Mouse (Mus musculus): ENCODE measurements around the gene H2-Oa. TPM values are rescaled to one million over a fixed set of nuclear protein-coding genes. Genes with fewer than 3 reads are reported as not detected.

The H2-Oa gene
- polyA plus RNA-seq, 1 experiment from 2014 or later: 0.71 TPM

- no peak for ATAC-seq (ENCODE audit: insufficient number of reproducible peaks, insufficient read depth, low FRiP score, low TSS enrichment, low read depth)
- no peak overlapping the region for H3K27ac ChIP-seq
- no peaks in the 10 kb centered on the region for H3K36me3 ChIP-seq
- H3K9ac ChIP-seq (replicated peaks): no peak overlapping the region
- H3K9me3 ChIP-seq: no peaks in the 10 kb centered on the region
- H3K27me3 ChIP-seq: peaks cover 5% of the 10 kb centered on the region; the same call in 1 of the 2 replicates
- 11% methylated on average over 8 of the region's 8 CpGs for WGBS
- H3K4me1 ChIP-seq (replicated peaks): peaks cover 9% of the 10 kb centered on the region
- peak overlapping the region; percentile 13; the same call in 1 of the 2 replicates for H3K4me2 ChIP-seq
- no peak overlapping the region for H3K4me3 ChIP-seq (replicated peaks)
Measured at GRCm38 (mm10) chr17:34083104-34083503, 9.0 kb upstream of the H2-Oa start.

GRCm38 (mm10) chr17:34087386-34087785 lies 4.8 kb upstream of the H2-Oa start:
- no peaks in the 10 kb centered on the region; the same call in 1 of the 2 replicates for H3K27me3 ChIP-seq
- no peak overlapping the region for H3K9ac ChIP-seq (replicated peaks)
- H3K4me1 ChIP-seq (replicated peaks): peaks cover 10% of the 10 kb centered on the region
- no peak overlapping the region for H3K4me2 ChIP-seq
- H3K9me3 ChIP-seq: no peaks in the 10 kb centered on the region
- no peak overlapping the region for H3K4me3 ChIP-seq (replicated peaks)
- no peaks in the 10 kb centered on the region for H3K36me3 ChIP-seq
- ATAC-seq (ENCODE audit: insufficient number of reproducible peaks, insufficient read depth, low FRiP score, low TSS enrichment, low read depth): no peak
- 42% methylated on average over 2 of the region's 2 CpGs for WGBS
- H3K27ac ChIP-seq: no peak overlapping the region

GRCm38 (mm10) chr17:34088124-34088523 lies 4.0 kb upstream of the H2-Oa start:
- Histone ChIP-seq H3K36me3 (no peaks in the 10 kb centered on the region), H3K27me3 (no peaks in the 10 kb centered on the region), H3K9ac (replicated peaks) (no peak overlapping the region), H3K4me2 (no peak overlapping the region), H3K27ac (no peak overlapping the region), H3K4me1 (replicated peaks) (peaks cover 9% of the 10 kb centered on the region), H3K4me3 (replicated peaks) (no peak overlapping the region), H3K9me3 (no peaks in the 10 kb centered on the region)
- no peak for ATAC-seq (ENCODE audit: insufficient number of reproducible peaks, insufficient read depth, low FRiP score, low TSS enrichment, low read depth)
- WGBS: 87% methylated on average over 11 of the region's 11 CpGs

GRCm38 (mm10) chr17:34090923-34091322 lies 1.2 kb upstream of the H2-Oa start:
- Histone ChIP-seq H3K4me1 (replicated peaks) (peaks cover 12% of the 10 kb centered on the region), H3K27me3 (no peaks in the 10 kb centered on the region), H3K4me2 (no peak overlapping the region), H3K36me3 (no peaks in the 10 kb centered on the region), H3K9me3 (no peaks in the 10 kb centered on the region), H3K9ac (replicated peaks) (no peak overlapping the region), H3K4me3 (replicated peaks) (no peak overlapping the region), H3K27ac (no peak overlapping the region)
- no peak for ATAC-seq (ENCODE audit: insufficient number of reproducible peaks, insufficient read depth, low FRiP score, low TSS enrichment, low read depth)
- 54% methylated on average over 7 of the region's 7 CpGs for WGBS

DNA sequence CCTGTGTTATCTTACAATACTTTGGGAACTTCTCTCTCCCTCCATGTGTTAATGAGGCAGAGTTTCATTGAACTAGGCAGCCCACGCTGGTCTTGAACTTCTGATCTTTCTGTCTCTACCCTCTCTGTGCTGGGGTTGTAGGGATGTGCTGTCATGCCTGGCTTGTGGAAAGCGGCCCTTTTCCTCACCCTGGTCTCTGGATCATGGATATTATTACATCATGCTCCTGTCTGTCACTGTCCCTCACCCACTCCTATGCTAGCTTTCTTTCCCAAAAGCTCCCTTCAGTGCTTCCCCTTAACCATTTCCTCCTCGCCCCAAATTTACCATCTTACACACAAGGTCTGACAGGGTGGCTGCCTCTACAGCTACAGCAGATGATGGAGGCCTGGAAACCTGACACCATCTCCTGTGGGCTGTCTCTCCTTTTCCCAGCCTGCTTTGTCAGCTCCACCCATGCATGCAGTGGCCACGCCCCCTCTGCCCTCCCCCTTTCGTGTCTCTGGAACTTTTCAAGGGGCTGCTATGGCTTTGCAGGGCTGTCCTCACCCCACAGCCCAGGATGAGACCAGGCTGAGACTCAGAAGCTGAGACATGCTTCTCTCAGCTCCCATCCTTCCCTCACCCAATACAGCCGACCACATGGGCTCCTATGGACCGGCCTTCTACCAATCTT lies 1.2 kb downstream of the H2-Oa start:
- Histone ChIP-seq H3K4me1 (replicated peaks) (peaks cover 12% of the 10 kb centered on the region), H3K9me3 (no peaks in the 10 kb centered on the region), H3K4me3 (replicated peaks) (peak overlapping the region; percentile 12), H3K9ac (replicated peaks) (no peak overlapping the region), H3K36me3 (no peaks in the 10 kb centered on the region), H3K27me3 (no peaks in the 10 kb centered on the region; the same call in 1 of the 2 replicates), H3K4me2 (peak overlapping the region; percentile 35), H3K27ac (no peak overlapping the region)
- peak; percentile 83 for ATAC-seq (ENCODE audit: insufficient number of reproducible peaks, insufficient read depth, low FRiP score, low TSS enrichment, low read depth)
- WGBS: 24% methylated on average over 7 of the region's 7 CpGs

DNA sequence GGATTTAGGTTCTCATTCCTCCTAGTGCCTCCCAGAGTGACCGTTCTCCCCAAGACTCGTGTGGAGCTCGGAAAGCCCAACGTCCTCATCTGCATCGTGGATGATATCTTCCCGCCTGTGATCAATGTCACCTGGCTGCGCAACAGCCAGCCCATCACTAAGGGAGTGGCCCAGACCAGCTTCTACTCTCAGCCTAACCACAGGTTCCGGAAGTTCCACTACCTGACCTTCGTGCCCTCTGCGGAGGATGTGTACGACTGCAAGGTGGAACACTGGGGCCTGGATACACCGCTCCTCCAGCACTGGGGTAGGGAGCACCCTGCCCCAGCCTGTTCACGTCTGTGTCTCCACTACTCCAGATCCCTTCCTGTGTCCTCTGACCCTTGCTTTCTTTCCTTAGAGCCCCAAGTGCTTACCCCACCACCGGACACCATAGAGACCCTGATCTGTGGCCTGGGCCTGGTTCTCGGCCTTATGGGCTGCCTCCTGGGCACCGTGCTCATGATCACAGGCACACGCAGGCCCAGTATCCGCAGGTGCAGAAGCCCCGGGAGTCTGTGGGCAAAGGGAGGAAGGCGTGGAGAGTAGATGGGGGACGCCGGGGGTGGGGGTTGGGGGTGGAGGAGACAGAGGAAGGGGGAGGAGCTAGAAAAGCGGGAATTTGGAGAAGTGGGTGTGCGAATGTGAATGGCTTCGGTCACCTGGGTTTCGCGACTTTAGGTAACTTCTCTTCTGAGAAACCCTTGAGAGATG lies 2.3 kb downstream of the H2-Oa start:
- Histone ChIP-seq H3K27ac (no peak overlapping the region), H3K27me3 (no peaks in the 10 kb centered on the region; the same call in 1 of the 2 replicates), H3K36me3 (no peaks in the 10 kb centered on the region), H3K9ac (replicated peaks) (no peak overlapping the region), H3K9me3 (no peaks in the 10 kb centered on the region), H3K4me2 (no peak overlapping the region), H3K4me3 (replicated peaks) (no peak overlapping the region), H3K4me1 (replicated peaks) (peaks cover 19% of the 10 kb centered on the region)
- 83% methylated on average over 27 of the region's 27 CpGs for WGBS
- no peak for ATAC-seq (ENCODE audit: insufficient number of reproducible peaks, insufficient read depth, low FRiP score, low TSS enrichment, low read depth)

DNA sequence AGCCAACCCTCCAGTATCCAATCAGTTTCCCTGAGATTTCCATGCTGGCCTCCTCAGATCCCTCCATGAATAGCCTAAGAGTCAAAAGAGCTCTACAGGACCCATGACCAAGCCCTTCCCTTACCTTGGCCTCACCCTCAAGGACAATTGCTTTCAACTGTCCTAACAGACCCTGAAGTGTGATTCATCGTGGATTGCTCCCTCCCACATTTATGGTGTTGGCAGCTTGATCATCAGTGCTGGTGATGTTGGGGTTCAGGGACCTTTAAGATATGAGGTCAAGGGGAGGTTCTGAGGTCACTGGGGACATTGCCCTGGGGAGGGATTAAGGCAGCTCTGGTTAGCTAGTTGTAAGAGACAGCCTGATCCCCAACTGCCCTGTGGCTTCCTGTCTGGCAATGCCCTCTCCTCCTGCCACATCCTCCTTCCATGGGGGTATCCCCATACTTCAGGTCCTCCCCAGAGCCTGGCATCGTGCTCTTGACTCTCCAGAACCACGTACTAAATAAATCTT lies 4.4 kb downstream of the H2-Oa start:
- H3K9ac ChIP-seq (replicated peaks): no peak overlapping the region
- peaks cover 7% of the 10 kb centered on the region; the same call in 1 of the 2 replicates for H3K27me3 ChIP-seq
- no peak for ATAC-seq (ENCODE audit: insufficient number of reproducible peaks, insufficient read depth, low FRiP score, low TSS enrichment, low read depth)
- H3K9me3 ChIP-seq: no peaks in the 10 kb centered on the region
- no peaks in the 10 kb centered on the region for H3K36me3 ChIP-seq
- H3K27ac ChIP-seq: no peak overlapping the region
- H3K4me3 ChIP-seq (replicated peaks): no peak overlapping the region
- peaks cover 31% of the 10 kb centered on the region for H3K4me1 ChIP-seq (replicated peaks)
- H3K4me2 ChIP-seq: no peak overlapping the region
- WGBS: 84% methylated on average over 3 of the region's 3 CpGs

GRCm38 (mm10) chr17:34097272-34097671 lies 5.1 kb downstream of the H2-Oa start:
- no peak overlapping the region for H3K4me2 ChIP-seq
- H3K36me3 ChIP-seq: no peaks in the 10 kb centered on the region
- no peak overlapping the region for H3K9ac ChIP-seq (replicated peaks)
- H3K4me1 ChIP-seq (replicated peaks): peaks cover 34% of the 10 kb centered on the region
- H3K27ac ChIP-seq: no peak overlapping the region
- no peaks in the 10 kb centered on the region for H3K9me3 ChIP-seq
- 67% methylated on average over 5 of the region's 5 CpGs for WGBS
- no peak overlapping the region for H3K4me3 ChIP-seq (replicated peaks)
- no peak for ATAC-seq (ENCODE audit: insufficient number of reproducible peaks, insufficient read depth, low FRiP score, low TSS enrichment, low read depth)
- peaks cover 7% of the 10 kb centered on the region; the same call in 1 of the 2 replicates for H3K27me3 ChIP-seq

DNA sequence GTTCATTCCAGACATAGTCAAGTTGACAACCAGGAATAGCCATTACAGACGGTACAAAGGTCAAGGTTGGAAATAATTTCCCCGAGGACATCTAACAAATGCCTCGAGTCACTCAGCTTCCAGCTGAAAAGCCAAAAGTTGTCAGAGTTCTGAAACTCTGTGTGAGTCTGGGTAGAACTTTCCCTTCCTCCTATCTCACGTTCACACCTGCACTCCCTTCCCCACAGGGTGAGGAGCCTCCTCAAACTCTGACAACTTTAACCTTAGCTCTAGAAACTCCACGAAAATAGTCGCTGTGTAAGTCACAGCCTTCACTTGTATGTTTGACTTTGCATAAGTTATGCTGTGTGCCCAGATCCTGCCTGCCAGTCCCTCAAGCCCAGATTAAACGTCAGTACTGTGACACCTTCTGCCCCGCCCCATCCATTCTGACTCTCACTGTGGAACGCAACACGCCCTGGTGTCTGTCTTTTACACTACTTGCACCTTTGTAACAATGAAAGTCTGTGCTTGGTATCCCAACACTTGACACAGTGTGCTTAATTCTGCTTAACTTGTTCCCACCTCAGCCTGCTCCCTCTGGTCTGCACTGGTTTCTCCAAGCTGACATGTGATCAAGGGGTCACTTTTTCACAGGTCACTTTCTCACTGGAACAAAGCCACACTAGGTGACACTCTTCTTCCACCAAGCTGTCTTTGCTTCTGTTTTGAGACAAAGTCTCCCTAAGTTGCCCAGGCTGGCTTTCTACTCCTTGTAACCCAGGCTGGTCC lies 6.8 kb downstream of the H2-Oa start:
- Histone ChIP-seq H3K9me3 (no peaks in the 10 kb centered on the region), H3K27me3 (peaks cover 7% of the 10 kb centered on the region; the same call in 1 of the 2 replicates), H3K36me3 (no peaks in the 10 kb centered on the region), H3K4me3 (replicated peaks) (no peak overlapping the region), H3K4me1 (replicated peaks) (peaks cover 22% of the 10 kb centered on the region), H3K27ac (peak overlapping the region; percentile 42; the same call in 1 of the 2 replicates), H3K9ac (replicated peaks) (no peak overlapping the region), H3K4me2 (no peak overlapping the region)
- ATAC-seq (ENCODE audit: insufficient number of reproducible peaks, insufficient read depth, low FRiP score, low TSS enrichment, low read depth): no peak
- 45% methylated on average over 10 of the region's 10 CpGs for WGBS

DNA sequence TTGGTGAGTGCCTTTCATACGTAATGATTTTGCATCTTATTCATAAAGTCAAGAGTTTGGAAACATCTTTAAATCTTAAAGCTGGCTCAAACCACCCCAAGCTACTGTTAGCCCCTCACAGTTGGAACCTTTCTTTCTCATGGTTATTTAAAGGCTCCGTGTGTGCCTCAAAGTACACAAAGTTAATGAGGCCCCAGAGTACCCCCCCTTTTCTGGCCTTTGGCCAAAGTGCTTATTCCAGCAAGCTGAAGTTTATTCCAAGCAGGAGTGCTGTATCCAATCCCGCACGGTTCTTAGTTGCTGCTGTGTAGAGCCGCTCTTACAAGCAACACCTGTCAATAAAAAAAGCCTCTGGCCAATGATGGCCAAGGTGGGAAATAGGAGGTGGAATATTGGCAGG lies 7.4 kb downstream of the H2-Oa start:
- no peaks in the 10 kb centered on the region for H3K9me3 ChIP-seq

DNA sequence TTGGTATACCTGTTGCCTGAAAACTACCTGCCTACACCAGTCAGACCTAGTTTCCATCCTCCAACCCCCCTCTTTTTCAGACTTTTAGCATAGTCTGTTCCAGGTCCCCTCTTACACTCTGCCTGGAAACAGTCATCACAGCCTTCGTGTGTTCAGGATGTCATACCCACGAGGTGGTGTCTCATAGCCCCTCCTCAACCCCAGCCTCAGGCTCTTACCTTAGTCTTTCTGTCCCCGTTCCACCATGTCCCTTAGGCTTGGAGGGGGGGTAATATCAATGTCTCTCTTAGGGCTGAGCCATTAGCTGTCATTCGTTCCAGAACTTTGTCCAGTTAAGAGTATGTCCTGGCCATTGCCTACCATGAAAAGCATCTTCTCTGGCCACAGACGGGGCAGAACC lies 9.0 kb downstream of the H2-Oa start:
- no peak for ATAC-seq (ENCODE audit: insufficient number of reproducible peaks, insufficient read depth, low FRiP score, low TSS enrichment, low read depth)
- 36% methylated on average over 5 of the region's 5 CpGs for WGBS
- no peak overlapping the region for H3K4me3 ChIP-seq (replicated peaks)

More for the DNA sequence above, 7.4 kb downstream of the H2-Oa start:
- peaks cover 22% of the 10 kb centered on the region for H3K4me1 ChIP-seq (replicated peaks)
- no peak for ATAC-seq (ENCODE audit: insufficient number of reproducible peaks, insufficient read depth, low FRiP score, low TSS enrichment, low read depth)
- no peak overlapping the region for H3K4me2 ChIP-seq
- H3K36me3 ChIP-seq: no peaks in the 10 kb centered on the region
- WGBS: 34% methylated on average over 5 of the region's 5 CpGs
- peak overlapping the region; percentile 29; the same call in 1 of the 2 replicates for H3K27ac ChIP-seq
- no peak overlapping the region for H3K9ac ChIP-seq (replicated peaks)
- no peak overlapping the region for H3K4me3 ChIP-seq (replicated peaks)
- H3K27me3 ChIP-seq: peaks cover 7% of the 10 kb centered on the region; the same call in 1 of the 2 replicates

More for the DNA sequence above, 9.0 kb downstream of the H2-Oa start:
- Histone ChIP-seq H3K4me1 (replicated peaks) (peaks cover 22% of the 10 kb centered on the region), H3K27me3 (peaks cover 7% of the 10 kb centered on the region; the same call in 1 of the 2 replicates), H3K4me2 (no peak overlapping the region), H3K36me3 (no peaks in the 10 kb centered on the region), H3K9ac (replicated peaks) (no peak overlapping the region), H3K27ac (no peak overlapping the region), H3K9me3 (0 out of 2 replicates have a peak, but pooled peaks cover 5% of the 10 kb centered on the region)

All from limb, embryonic 12.5 days (tissue).